Mouse (Mus musculus) neural tube, embryonic 15.5 days (tissue): ENCODE measurements around the gene Cst6. TPM values are rescaled to one million over a fixed set of nuclear protein-coding genes. Genes with fewer than 3 reads are reported as not detected.

ENCODE experiments used
- ATAC-seq: fragments of 200-750 bp; cut with Nextera tagmentation; 2 replicates; pipeline ENCODE4 v1.8.0; 2017; ENCODE audit warnings: mild to moderate bottlenecking, moderate TSS enrichment, moderate library complexity; ENCODE audit not compliant: low FRiP score
- H3K27ac ChIP-seq: fragments of 300-500 bp; sonication (generic); replicated peaks from 2 replicates; pipeline ENCODE4 v1.5.1; 2015; ENCODE audit warnings: mild to moderate bottlenecking, inconsistent platforms
- H3K27me3 ChIP-seq: fragments of 300-500 bp; sonication (generic); replicated peaks from 2 replicates; pipeline ENCODE4 v1.6.1; 2015; ENCODE audit warnings: inconsistent platforms
- H3K36me3 ChIP-seq: fragments of 300-500 bp; sonication (generic); 2 replicates; pipeline ENCODE4 v1.6.1; 2015; ENCODE audit warnings: inconsistent platforms
- H3K4me1 ChIP-seq: fragments of 300-500 bp; sonication (generic); 2 replicates; pipeline ENCODE4 v1.6.1; 2015; ENCODE audit warnings: inconsistent platforms
- H3K4me2 ChIP-seq: fragments of 300-500 bp; sonication (generic); 2 replicates; pipeline ENCODE4 v1.6.1; 2015; ENCODE audit warnings: inconsistent platforms, mild to moderate bottlenecking, moderate library complexity
- H3K4me3 ChIP-seq: fragments of 300-500 bp; sonication (generic); replicated peaks from 2 replicates; pipeline ENCODE4 v1.5.1; 2015; ENCODE audit warnings: mild to moderate bottlenecking, inconsistent platforms
- H3K9ac ChIP-seq: fragments of 300-500 bp; sonication (generic); replicated peaks from 2 replicates; pipeline ENCODE4 v1.6.1; 2015; ENCODE audit warnings: mild to moderate bottlenecking, inconsistent platforms
- H3K9me3 ChIP-seq: fragments of 300-500 bp; sonication (generic); replicated peaks from 2 replicates; pipeline ENCODE4 v1.6.1; 2016; ENCODE audit warnings: inconsistent platforms
- WGBS: fragments of 180-500 bp; shearing (Covaris S2); methylation state at CpG from one replicate; pipeline ENCODE4 v1.1.7; 2015; ENCODE audit warnings: mixed read lengths; 5-methylcytosine and 5-hydroxymethylcytosine counted together
- polyA plus RNA-seq: library from polyadenylated mRNA; unstranded; fragments of >200 nt; fragmentation: Nextera tagmentation; extraction: Ambion mirVana; gene quantifications from 2 replicates; pipeline ENCODE4 v1.2.1, GENCODE M21; 2015

The Cst6 gene
- polyA plus RNA-seq, 1 experiment from 2014 or later: 8.0 TPM

GRCm38 (mm10) chr19:5374177-5374576 is 24.8 kb upstream of the Cst6 start:
- 85% methylated on average over 4 of the region's 4 CpGs for WGBS
- peaks cover 84% of the 10 kb centered on the region for H3K36me3 ChIP-seq
- ATAC-seq: no peak

DNA sequence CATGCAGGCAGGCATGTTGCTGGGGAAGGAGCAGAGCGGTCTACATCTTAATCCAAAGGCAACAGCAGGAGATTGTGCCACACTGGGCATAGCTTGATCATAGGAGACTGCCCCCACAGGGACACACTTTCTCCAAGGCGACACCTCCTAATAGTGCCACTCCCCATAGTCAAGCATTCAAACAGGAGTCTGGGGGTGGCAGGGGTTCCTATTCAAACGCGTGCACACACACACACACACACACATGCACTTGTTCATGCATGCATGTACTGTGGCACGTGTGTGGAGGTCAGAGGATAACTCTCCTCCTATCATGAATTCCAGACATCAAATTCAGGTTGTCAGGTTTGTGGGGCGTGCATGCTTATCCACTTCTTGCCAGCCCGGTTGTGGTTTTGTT is 23.4 kb upstream of the Cst6 start:
- H3K9ac ChIP-seq: no peak overlapping the region
- no peak overlapping the region for H3K4me3 ChIP-seq
- no peaks in the 10 kb centered on the region for H3K9me3 ChIP-seq
- H3K27ac ChIP-seq: no peak overlapping the region
- H3K4me1 ChIP-seq: peaks cover 11% of the 10 kb centered on the region
- no peaks in the 10 kb centered on the region for H3K27me3 ChIP-seq
- ATAC-seq: no peak
- H3K4me2 ChIP-seq: no peak overlapping the region
- peaks cover 78% of the 10 kb centered on the region for H3K36me3 ChIP-seq
- 96% methylated on average over 7 of the region's 7 CpGs for WGBS

More at GRCm38 (mm10) chr19:5374177-5374576, 24.8 kb upstream of the Cst6 start:
- H3K4me1 ChIP-seq: no peaks in the 10 kb centered on the region
- H3K9ac ChIP-seq: no peak overlapping the region
- H3K27me3 ChIP-seq: no peaks in the 10 kb centered on the region
- H3K27ac ChIP-seq: no peak overlapping the region
- no peak overlapping the region for H3K4me3 ChIP-seq
- H3K4me2 ChIP-seq: no peak overlapping the region
- no peaks in the 10 kb centered on the region for H3K9me3 ChIP-seq

DNA sequence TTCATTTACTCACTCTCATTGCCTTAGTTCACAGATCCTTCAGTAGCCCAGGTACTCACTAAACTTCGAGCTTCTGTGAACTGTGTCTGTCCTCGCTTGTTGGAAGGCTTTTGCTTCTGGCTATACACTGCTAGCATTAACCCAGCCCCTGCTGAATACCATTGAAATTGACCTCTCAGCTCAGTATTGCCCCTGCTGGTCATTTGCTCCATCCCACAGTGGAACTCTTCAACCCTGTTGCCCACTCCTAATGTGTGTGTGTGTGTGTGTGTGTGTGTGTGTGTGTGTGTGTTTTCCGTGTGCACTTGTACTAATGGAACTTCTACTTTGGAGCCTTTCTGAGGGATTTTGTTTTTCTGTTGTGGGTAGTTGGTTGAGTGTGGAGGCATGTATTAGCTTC is 21.6 kb upstream of the Cst6 start:
- Histone ChIP-seq H3K27ac (no peak overlapping the region), H3K4me2 (no peak overlapping the region), H3K4me1 (peaks cover 17% of the 10 kb centered on the region), H3K9me3 (no peaks in the 10 kb centered on the region), H3K27me3 (no peaks in the 10 kb centered on the region), H3K4me3 (no peak overlapping the region), H3K9ac (no peak overlapping the region), H3K36me3 (peaks cover 65% of the 10 kb centered on the region)
- WGBS: 85% methylated on average over 3 of the region's 3 CpGs
- ATAC-seq: no peak

DNA sequence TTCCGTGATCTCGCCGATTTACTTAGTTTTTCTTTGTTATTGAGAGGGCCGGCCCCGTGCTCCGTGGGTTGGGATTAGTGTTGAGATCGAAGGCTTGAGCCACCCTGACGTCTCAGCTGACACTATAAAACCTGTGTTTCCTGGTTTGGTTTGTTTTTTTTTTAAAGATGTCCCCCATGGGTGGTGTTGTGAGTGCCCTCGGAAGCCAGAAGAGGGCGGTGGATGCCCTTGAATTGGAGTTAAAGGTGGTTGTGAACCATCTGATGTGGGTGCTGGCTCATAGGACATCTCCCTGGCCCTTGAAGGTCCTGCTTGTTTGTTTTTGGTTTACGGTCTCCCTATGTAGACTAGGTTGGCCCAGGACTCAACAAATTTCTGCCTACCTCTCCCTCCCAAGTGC is 18.1 kb upstream of the Cst6 start:
- peak overlapping the region; percentile 95 for H3K27ac ChIP-seq
- peaks cover 58% of the 10 kb centered on the region for H3K36me3 ChIP-seq
- 9% methylated on average over 11 of the region's 11 CpGs for WGBS

DNA sequence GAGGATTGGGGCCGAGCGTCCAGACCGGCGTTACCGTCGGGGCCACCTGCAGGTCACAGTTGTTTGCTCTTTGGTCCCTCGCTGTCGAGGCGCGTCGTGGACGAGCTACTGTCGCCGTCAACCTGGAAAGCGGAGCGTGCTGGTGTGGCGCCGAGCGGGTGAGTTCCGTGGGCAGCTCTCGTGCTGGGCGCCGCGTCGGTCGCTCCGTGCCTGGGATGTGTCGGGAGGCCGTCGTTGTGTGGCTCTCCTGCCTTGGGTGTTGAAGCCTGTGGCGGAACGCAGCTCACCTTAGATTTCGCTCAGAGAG is 17.6 kb upstream of the Cst6 start, which contains the start of gene Banf1:
TSS of gene Banf1 (minus strand) at position 116 of the 307 bp plus-strand sequence.
- ATAC-seq: no peak

More for the DNA sequence above, 18.1 kb upstream of the Cst6 start:
- Histone ChIP-seq H3K4me3 (peak overlapping the region; percentile 76), H3K9ac (peak overlapping the region; percentile 74), H3K27me3 (no peaks in the 10 kb centered on the region), H3K9me3 (no peaks in the 10 kb centered on the region), H3K4me1 (peaks cover 29% of the 10 kb centered on the region), H3K4me2 (peak overlapping the region; percentile 96)
- no peak for ATAC-seq

GRCm38 (mm10) chr19:5366175-5367052 is 17.0 kb upstream of the Cst6 start, which contains the start of gene Eif1ad:
Gene Eif1ad, plus strand, starts transcription at chr19:5366741.
- no peaks in the 10 kb centered on the region for H3K9me3 ChIP-seq
- H3K36me3 ChIP-seq: peaks cover 47% of the 10 kb centered on the region
- peak within 1 kb of the TSS; percentile 95 for H3K27ac ChIP-seq
- H3K4me3 ChIP-seq: peak within 1 kb of the TSS; percentile 76
- H3K27me3 ChIP-seq: no peaks in the 10 kb centered on the region
- peak; percentile 94 for ATAC-seq
- peak within 1 kb of the TSS; percentile 96 for H3K4me2 ChIP-seq
- H3K4me1 ChIP-seq: peaks cover 29% of the 10 kb centered on the region
- H3K9ac ChIP-seq: peak within 1 kb of the TSS; percentile 74
- WGBS: under 1% methylated on average over 77 of the region's 92 CpGs

More for the DNA sequence above, 17.6 kb upstream of the Cst6 start, which contains the start of gene Banf1:
- Histone ChIP-seq H3K4me3 (peak within 1 kb of the TSS; percentile 76), H3K9ac (peak within 1 kb of the TSS; percentile 74), H3K27ac (peak within 1 kb of the TSS; percentile 95), H3K36me3 (peaks cover 53% of the 10 kb centered on the region), H3K27me3 (no peaks in the 10 kb centered on the region), H3K4me2 (peak within 1 kb of the TSS; percentile 96), H3K9me3 (no peaks in the 10 kb centered on the region), H3K4me1 (peaks cover 29% of the 10 kb centered on the region)
- WGBS: under 1% methylated on average over 33 of the region's 33 CpGs

- Histone ChIP-seq H3K27me3 (no peaks in the 10 kb centered on the region), H3K36me3 (peaks cover 44% of the 10 kb centered on the region), H3K9ac (peak overlapping the region; percentile 74), H3K4me3 (peak overlapping the region; percentile 76), H3K9me3 (no peaks in the 10 kb centered on the region), H3K27ac (peak overlapping the region; percentile 95), H3K4me2 (peak overlapping the region; percentile 96), H3K4me1 (peaks cover 29% of the 10 kb centered on the region)
- ATAC-seq: no peak
- 18% methylated on average over 11 of the region's 11 CpGs for WGBS
These were observed 16.4 kb upstream of the Cst6 start for GRCm38 (mm10) chr19:5365751-5366150.

- H3K4me2 ChIP-seq: no peak overlapping the region
- H3K27ac ChIP-seq: no peak overlapping the region
- ATAC-seq: no peak
- peaks cover 29% of the 10 kb centered on the region for H3K4me1 ChIP-seq
- H3K27me3 ChIP-seq: no peaks in the 10 kb centered on the region
- WGBS: 89% methylated on average over 2 of the region's 2 CpGs
- H3K9me3 ChIP-seq: no peaks in the 10 kb centered on the region
- no peak overlapping the region for H3K4me3 ChIP-seq
- no peak overlapping the region for H3K9ac ChIP-seq
- peaks cover 28% of the 10 kb centered on the region for H3K36me3 ChIP-seq
These were observed 14.8 kb upstream of the Cst6 start for GRCm38 (mm10) chr19:5364124-5364523.

DNA sequence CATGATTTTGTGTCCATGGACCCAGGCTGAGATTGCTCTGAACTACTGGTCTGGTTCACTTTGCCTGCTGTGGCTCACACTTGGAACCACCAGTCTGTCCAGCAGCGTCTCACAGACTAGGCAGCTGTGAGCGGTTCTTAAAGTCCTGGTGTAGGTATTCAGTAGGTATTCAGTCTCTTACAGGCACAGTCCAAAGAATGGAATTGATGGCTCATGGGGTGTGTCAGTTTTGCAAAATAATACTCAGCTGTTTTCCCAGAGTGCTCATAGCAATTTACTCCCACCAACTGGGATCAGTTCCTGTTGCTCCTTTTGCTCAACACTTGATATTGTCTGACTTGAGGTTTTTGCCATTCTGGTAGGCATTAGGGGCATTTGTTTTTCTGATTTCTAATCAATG is 12.8 kb upstream of the Cst6 start:
- no peaks in the 10 kb centered on the region for H3K9me3 ChIP-seq
- H3K36me3 ChIP-seq: peaks cover 21% of the 10 kb centered on the region
- 79% methylated on average over 2 of the region's 2 CpGs for WGBS
- H3K4me2 ChIP-seq: no peak overlapping the region
- ATAC-seq: no peak
- H3K4me3 ChIP-seq: no peak overlapping the region
- peaks cover 13% of the 10 kb centered on the region for H3K4me1 ChIP-seq
- no peak overlapping the region for H3K27ac ChIP-seq
- H3K9ac ChIP-seq: no peak overlapping the region
- no peaks in the 10 kb centered on the region for H3K27me3 ChIP-seq

DNA sequence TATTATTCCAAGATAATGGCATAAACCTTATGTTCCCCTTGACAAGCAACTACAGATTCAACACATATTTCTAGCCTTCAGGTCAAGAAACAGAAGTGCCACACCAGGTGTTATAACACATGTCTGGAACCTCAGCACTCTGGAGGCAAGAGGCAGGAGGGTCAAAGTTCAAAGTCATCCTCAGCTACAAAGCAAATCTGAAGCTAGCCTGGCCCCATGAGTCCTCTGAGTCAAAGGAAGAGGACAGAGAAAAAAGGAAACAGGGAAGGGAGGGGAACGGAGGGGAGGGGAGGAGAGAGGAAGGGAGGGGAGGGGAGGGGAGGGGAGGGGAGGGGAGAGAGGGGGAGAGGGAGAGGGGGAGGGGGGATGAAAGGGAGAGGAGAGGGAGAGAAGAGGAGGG is 6.7 kb upstream of the Cst6 start:
- WGBS: no CpG with 5 or more reads among the region's 1 CpGs
- ATAC-seq: no peak
- Histone ChIP-seq H3K4me1 (no peaks in the 10 kb centered on the region), H3K4me2 (no peak overlapping the region), H3K9ac (no peak overlapping the region), H3K27ac (no peak overlapping the region), H3K9me3 (no peaks in the 10 kb centered on the region), H3K27me3 (no peaks in the 10 kb centered on the region), H3K4me3 (no peak overlapping the region), H3K36me3 (no peaks in the 10 kb centered on the region)

- no peaks in the 10 kb centered on the region for H3K9me3 ChIP-seq
- peaks cover 6% of the 10 kb centered on the region for H3K4me1 ChIP-seq
- H3K4me2 ChIP-seq: no peak overlapping the region
- 90% methylated on average over 2 of the region's 2 CpGs for WGBS
- ATAC-seq: no peak
- no peak overlapping the region for H3K9ac ChIP-seq
- H3K36me3 ChIP-seq: no peaks in the 10 kb centered on the region
- H3K27me3 ChIP-seq: no peaks in the 10 kb centered on the region; the same call in 1 of the 2 replicates
- no peak overlapping the region for H3K27ac ChIP-seq
- H3K4me3 ChIP-seq: no peak overlapping the region
These were observed 4.2 kb upstream of the Cst6 start for GRCm38 (mm10) chr19:5353609-5354008.
